Mouse (Mus musculus): ENCODE results near the gene Bcas3. TPM values are rescaled to one million over a fixed set of nuclear protein-coding genes. Genes with fewer than 3 reads are reported as not detected.

The Bcas3 gene
- total and polyA plus RNA-seq, 3 experiments, result 45.8 to 63.8 (median 47.6) TPM

GRCm38 (mm10) chr11:85842596-85843346 is 489.8 kb downstream of the Bcas3 start:
- DNase-seq, result peak; percentile 33

- peak; percentile 90 for DNase-seq
These were observed 490.4 kb downstream of the Bcas3 start for GRCm38 (mm10) chr11:85843347-85843692.

GRCm38 (mm10) chr11:85844144-85844965 is 491.4 kb downstream of the Bcas3 start:
- DNase-seq, result peak; percentile 95

GRCm38 (mm10) chr11:85844971-85845370 is 492.0 kb downstream of the Bcas3 start:
- DNase-seq, result no peak

- peak; percentile 47 for DNase-seq
These were observed 493.0 kb downstream of the Bcas3 start for GRCm38 (mm10) chr11:85845921-85846320.

- DNase-seq, result peak; percentile 56
These were observed 493.5 kb downstream of the Bcas3 start for GRCm38 (mm10) chr11:85846509-85846908.

GRCm38 (mm10) chr11:85849037-85849436 is 496.1 kb downstream of the Bcas3 start:
- peak; percentile 85 for DNase-seq

- DNase-seq, result no peak
These were observed 497.3 kb downstream of the Bcas3 start, which contains the start of gene Gm11444 for GRCm38 (mm10) chr11:85850233-85850632. Gene Gm11444 (minus strand): TSS chr11:85850333.

- DNase-seq, result no peak
These were observed 497.8 kb downstream of the Bcas3 start for GRCm38 (mm10) chr11:85850758-85851157.

GRCm38 (mm10) chr11:85857997-85858698 is 505.2 kb downstream of the Bcas3 start:
- DNase-seq, result no peak

GRCm38 (mm10) chr11:85864363-85864762 is 511.4 kb downstream of the Bcas3 start:
- no peak for DNase-seq

Small RNAs within 50 kb of the gene (microRNA-seq; reads per million reads assigned to microRNA genes)
- gene Mir5110, result 0 reads per million in 2 experiments

Other genes starting within 250 kb of the Bcas3 start
- 10 to 100 TPM; 39.9 to 51.6 TPM for gene Usp32, start 213.0 kb upstream of the Bcas3 start, total RNA-seq (2021)
- 1.3 and 1.7 TPM in 2 replicates for gene Usp32, start 213.0 kb upstream of the Bcas3 start, polyA plus RNA-seq (2012; rRNA removed)
- 1 to 10 TPM in 1 of 2 experiments, not detected in 1; 2.4 TPM for gene 1700125H20Rik, start 182.8 kb upstream of the Bcas3 start, total RNA-seq (2021)
- not detected in 2 replicates for gene 1700125H20Rik, start 182.8 kb upstream of the Bcas3 start, polyA plus RNA-seq (2012; rRNA removed)
- 10 to 100 TPM; 34.8 to 41.6 TPM for gene Appbp2, start 118.0 kb upstream of the Bcas3 start, total RNA-seq (2021)
- gene Appbp2, start 118.0 kb upstream of the Bcas3 start, polyA plus RNA-seq (2012; rRNA removed), result 17.6 and 20.3 TPM in 2 replicates
- gene Ppm1d, start 41.9 kb upstream of the Bcas3 start, total RNA-seq (2021), result 10 to 100 TPM; 12.0 to 14.1 TPM
- 5.5 and 5.9 TPM in 2 replicates for gene Ppm1d, start 41.9 kb upstream of the Bcas3 start, polyA plus RNA-seq (2012; rRNA removed)

Data from adrenal gland, adult 2 months (tissue).